ENCODE assay signal across 10 mouse cellular contexts in the genomic region with DNA sequence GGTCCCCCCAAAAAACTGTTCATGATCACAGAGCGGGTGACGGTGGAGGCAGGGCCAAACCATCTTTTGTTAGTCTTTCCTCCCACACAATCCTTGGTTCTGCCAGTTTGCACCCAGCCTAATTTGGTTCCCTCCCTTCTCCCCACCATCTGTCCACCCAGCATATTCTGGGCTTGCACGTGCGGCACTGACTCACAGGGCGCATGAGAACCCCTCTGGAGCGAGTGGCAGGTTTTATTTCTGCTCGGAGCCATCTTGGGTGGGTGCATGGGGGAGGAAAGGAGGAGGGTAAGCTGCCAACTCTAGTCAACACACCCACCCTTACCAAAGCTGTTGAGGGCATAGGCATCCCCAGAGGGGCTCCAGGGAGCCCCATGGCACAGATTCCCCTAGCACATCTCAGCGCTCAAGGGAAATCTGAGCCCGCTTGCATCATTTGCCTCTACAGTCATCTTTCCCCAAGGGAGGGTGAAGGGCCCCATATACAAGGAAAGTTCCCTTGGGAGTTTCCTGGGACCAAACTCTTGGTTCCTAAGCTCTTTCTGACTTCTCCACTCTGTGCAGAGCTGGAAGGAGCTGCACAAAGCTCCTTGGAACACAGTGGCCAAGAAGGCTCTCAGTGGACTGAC.
DNase-seq lines count a peak whose midpoint lies in the region; ATAC-seq and TF ChIP-seq lines count a peak whose summit lies in the region.
"Had no signal": no experiment of that assay in that cellular context is flagged by ENCODE, and none has a peak within 500 bp of the region (broad histone marks: within the 10 kb centered on the region; RNA-seq: fewer than 3 reads in every experiment).

No protein-coding gene starts in this region.

- DNase-seq in brain, embryonic 14.5 days (ENCODE audit: low read depth), result peak; percentile 56
- peak; percentile 25 to 33 for DNase-seq in cerebellum, postnatal 36 days
- peak; percentile 59 to 68 for DNase-seq in layer of hippocampus, postnatal 10 days (ENCODE audit: low spot score in 2 of 2)
- DNase-seq in right cerebral cortex, adult 2 months (ENCODE audit: low spot score in 2 of 2), result peak; percentile 81 to 89
- DNase-seq in kidney, adult 9 months, result no peak
- DNase-seq in ovary, adult 18-20 months (ENCODE audit: low spot score), result no peak

- no peak overlapping the region for H3K27ac ChIP-seq in kidney, embryonic 14.5 days (ENCODE audit: low read depth, low read length)
- H3K27ac ChIP-seq: embryonic facial prominence, embryonic 13.5 days; kidney, postnatal 0 days had no signal

- no peak for TF ChIP-seq POLR2A in brain, embryonic 14.5 days (IDR thresholded peaks at IDR 0.05; ENCODE audit: borderline replicate concordance, extremely low read depth, insufficient read depth, insufficient read length, poor library complexity, severe bottlenecking)

- no peaks in the 10 kb centered on the region for H3K36me3 ChIP-seq in kidney, embryonic 14.5 days (ENCODE audit: control insufficient read depth, insufficient read depth, low read length)
- H3K36me3 ChIP-seq: embryonic facial prominence, embryonic 13.5 days had no signal

- H3K4me1 ChIP-seq in kidney, embryonic 14.5 days (ENCODE audit: control insufficient read depth, insufficient read depth, low read length), result no peaks in the 10 kb centered on the region
- H3K4me1 ChIP-seq: embryonic facial prominence, embryonic 13.5 days had no signal

- 80% methylated on average over 9 of the region's 9 CpGs for WGBS in kidney, embryonic 14.5 days

- ATAC-seq in kidney, embryonic 14.5 days (ENCODE audit: low FRiP score, low TSS enrichment), result no peak
- ATAC-seq: liver, postnatal 0 days had no signal

- no peak overlapping the region for H3K9ac ChIP-seq in kidney, embryonic 14.5 days (ENCODE audit: low read depth, low read length)
- H3K9ac ChIP-seq: embryonic facial prominence, embryonic 13.5 days; liver, postnatal 0 days had no signal

- H3K9me3 ChIP-seq in kidney, embryonic 14.5 days (ENCODE audit: control insufficient read depth, low read length), result no peaks in the 10 kb centered on the region
- H3K9me3 ChIP-seq: embryonic facial prominence, embryonic 13.5 days had no signal

- no peak overlapping the region for H3K4me3 ChIP-seq in kidney, embryonic 14.5 days (ENCODE audit: low read length)
- H3K4me3 ChIP-seq: embryonic facial prominence, embryonic 13.5 days had no signal

- TF ChIP-seq CTCF in brain, embryonic 14.5 days (IDR thresholded peaks at IDR 0.05; ENCODE audit: borderline replicate concordance, extremely low read depth, insufficient read depth, insufficient read length), result no peak

- H3K4me2 ChIP-seq in kidney, embryonic 14.5 days (replicated peaks; ENCODE audit: low read depth, low read length), result no peak overlapping the region
- H3K4me2 ChIP-seq: embryonic facial prominence, embryonic 13.5 days had no signal

- H3K27me3 ChIP-seq in kidney, embryonic 14.5 days (ENCODE audit: control insufficient read depth, insufficient read depth, low read length), result no peaks in the 10 kb centered on the region
- H3K27me3 ChIP-seq: embryonic facial prominence, embryonic 13.5 days had no signal

Comparison
In these comparisons a context has a peak if more than half of its experiments do, and no peak if none do; other contexts are left out.
1. DNase-seq: peak in brain, embryonic 14.5 days (single experiment), cerebellum, postnatal 36 days (2 of 2), layer of hippocampus, postnatal 10 days (2 of 2) and right cerebral cortex, adult 2 months (2 of 2); none in kidney, adult 9 months (single experiment) and ovary, adult 18-20 months (single experiment).